Comparison of ENCODE assay signal across 9 mouse cellular contexts in genomic region chr11:55405601-55406469, GRCm38 (mm10). TPM values are rescaled to one million over a fixed set of nuclear protein-coding genes. Genes with fewer than 3 reads are reported as not detected.
DNase-seq lines count a peak whose midpoint lies in the region; ATAC-seq and TF ChIP-seq lines count a peak whose summit lies in the region.
"Had no signal": no experiment of that assay in that cellular context is flagged by ENCODE, and none has a peak within 500 bp of the region (broad histone marks: within the 10 kb centered on the region; RNA-seq: fewer than 3 reads in every experiment).

No protein-coding gene starts in this region.

- 51% methylated on average over 8 of the region's 8 CpGs for WGBS in intestine, embryonic 15.5 days
- 49% methylated on average over 8 of the region's 8 CpGs for WGBS in lung, embryonic 15.5 days
- 79% methylated on average over 8 of the region's 8 CpGs for WGBS in thymus, adult 2 months

- H3K27ac ChIP-seq in cortical plate, adult 2 months (ENCODE audit: insufficient read depth, low read length): peak overlapping the region; percentile 68
- peak overlapping the region; percentile 24; the same call in 1 of the 2 replicates for H3K27ac ChIP-seq in intestine, embryonic 15.5 days
- H3K27ac ChIP-seq in lung, embryonic 15.5 days: peak overlapping the region; percentile 68
- no peak overlapping the region for H3K27ac ChIP-seq in thymus, adult 2 months (ENCODE audit: control insufficient read depth, insufficient read depth, low read length)

- no peak for TF ChIP-seq CTCF in cortical plate, adult 2 months (IDR thresholded peaks at IDR 0.05; ENCODE audit: extremely low read depth, insufficient read depth, low read length)
- no peak for TF ChIP-seq CTCF in thymus, adult 2 months (IDR thresholded peaks at IDR 0.05; ENCODE audit: borderline replicate concordance, control insufficient read depth, extremely low read depth, insufficient read depth, low read length, poor library complexity)

- H3K9ac ChIP-seq in intestine, embryonic 15.5 days: no peak overlapping the region
- H3K9ac ChIP-seq in lung, embryonic 15.5 days: no peak overlapping the region

- no peak for TF ChIP-seq POLR2A in cortical plate, adult 2 months (IDR thresholded peaks at IDR 0.05; ENCODE audit: extremely low read depth, insufficient read depth, low read length)
- no peak for TF ChIP-seq POLR2A in thymus, adult 2 months (IDR thresholded peaks at IDR 0.05; ENCODE audit: control insufficient read depth, extremely low read depth, insufficient read depth, low read length, poor library complexity)

- peak; percentile 39 for ATAC-seq in intestine, embryonic 15.5 days
- peak; percentile 85 for ATAC-seq in lung, embryonic 15.5 days (ENCODE audit: borderline replicate concordance, extremely low read depth, low FRiP score, low TSS enrichment)

- H3K27me3 ChIP-seq in intestine, embryonic 15.5 days (replicated peaks): no peaks in the 10 kb centered on the region
- H3K27me3 ChIP-seq in lung, embryonic 15.5 days: no peaks in the 10 kb centered on the region
- no peaks in the 10 kb centered on the region for H3K27me3 ChIP-seq in thymus, adult 2 months (ENCODE audit: control insufficient read depth, insufficient read depth, low read length)

- no peak overlapping the region for H3K4me2 ChIP-seq in intestine, embryonic 15.5 days (replicated peaks)
- no peak overlapping the region for H3K4me2 ChIP-seq in lung, embryonic 15.5 days

- no peaks in the 10 kb centered on the region for H3K9me3 ChIP-seq in intestine, embryonic 15.5 days
- no peaks in the 10 kb centered on the region for H3K9me3 ChIP-seq in lung, embryonic 15.5 days

- no peak overlapping the region for H3K4me3 ChIP-seq in cortical plate, adult 2 months (ENCODE audit: insufficient read depth, low read length)
- H3K4me3 ChIP-seq in intestine, embryonic 15.5 days (replicated peaks): no peak overlapping the region
- no peak overlapping the region for H3K4me3 ChIP-seq in lung, embryonic 15.5 days
- no peak overlapping the region for H3K4me3 ChIP-seq in thymus, adult 2 months (ENCODE audit: control insufficient read depth, insufficient read depth, low read length)
- H3K4me3 ChIP-seq: erythroblast, embryonic 14.5 days had no signal

- DNase-seq in gastrocnemius, postnatal 25 days: peak; percentile 48
- DNase-seq in gastrocnemius, adult 8-10 months (ENCODE audit: low spot score in 2 of 2): no peak
- no peak for DNase-seq in cerebellum, postnatal 36 days
- DNase-seq in thymus, postnatal 0 days (ENCODE audit: low spot score): no peak
- DNase-seq in thymus, adult 2 months: no peak

- peaks cover 32% of the 10 kb centered on the region; the same call in 1 of the 2 replicates for H3K36me3 ChIP-seq in intestine, embryonic 15.5 days
- H3K36me3 ChIP-seq in lung, embryonic 15.5 days: peaks cover 92% of the 10 kb centered on the region
- no peaks in the 10 kb centered on the region for H3K36me3 ChIP-seq in thymus, adult 2 months (ENCODE audit: control insufficient read depth, insufficient read depth, low read length)

- H3K4me1 ChIP-seq in cortical plate, adult 2 months (ENCODE audit: control insufficient read depth, insufficient read depth, low read length): no peaks in the 10 kb centered on the region
- H3K4me1 ChIP-seq in intestine, embryonic 15.5 days (replicated peaks): 0 out of 2 replicates have a peak, but pooled peaks cover 2% of the 10 kb centered on the region
- H3K4me1 ChIP-seq in lung, embryonic 15.5 days: peaks cover 19% of the 10 kb centered on the region; the same call in 1 of the 2 replicates
- no peaks in the 10 kb centered on the region for H3K4me1 ChIP-seq in thymus, adult 2 months (replicated peaks; ENCODE audit: control insufficient read depth, insufficient read depth, low read length)

RNA-seq across cellular contexts. Expression of gene Sparc, which starts 17.1 kb away (rescaled TPM):
- total RNA-seq in gastrocnemius, postnatal 25 days (2021): 1,000 to 10,000 TPM in 1 of 2 experiments, 100 to 1,000 TPM in 1; 811 to 1,001 TPM
- 100 to 1,000 TPM in 3 of 4 experiments, 10 to 100 TPM in 1; 94.4 to 242 (median 133) TPM for total RNA-seq in gastrocnemius, adult 8-10 months (2022)
- polyA plus RNA-seq in cortical plate, adult 2 months (2012; rRNA removed): 351 and 357 TPM in 2 replicates
- 1,532 and 1,545 TPM in 2 replicates for polyA plus RNA-seq in intestine, embryonic 15.5 days (2015; fragmentation: Nextera tagmentation; extraction: Ambion mirVana)
- 1,944 and 2,059 TPM in 2 replicates for polyA plus RNA-seq in lung, embryonic 15.5 days (2015; fragmentation: Nextera tagmentation; extraction: Ambion mirVana)
- polyA plus RNA-seq in thymus, postnatal 0 days (2015; fragmentation: Nextera tagmentation; extraction: Ambion mirVana): 297 TPM in 2 replicates
- 177 and 230 TPM in 2 replicates for polyA plus RNA-seq in thymus, adult 2 months (2012; rRNA removed)

RNA-seq across cellular contexts. Expression of gene Atox1, which starts 55.2 kb away (rescaled TPM):
- 10 to 100 TPM; 51.8 to 60.6 TPM for total RNA-seq in gastrocnemius, postnatal 25 days (2021)
- 10 to 100 TPM; 42.0 to 46.5 (median 45.9) TPM for total RNA-seq in gastrocnemius, adult 8-10 months (2022)
- polyA plus RNA-seq in cortical plate, adult 2 months (2012; rRNA removed): 194 and 219 TPM in 2 replicates
- 370 and 402 TPM in 2 replicates for polyA plus RNA-seq in intestine, embryonic 15.5 days (2015; fragmentation: Nextera tagmentation; extraction: Ambion mirVana)
- 531 and 546 TPM in 2 replicates for polyA plus RNA-seq in lung, embryonic 15.5 days (2015; fragmentation: Nextera tagmentation; extraction: Ambion mirVana)
- 449 and 452 TPM in 2 replicates for polyA plus RNA-seq in thymus, postnatal 0 days (2015; fragmentation: Nextera tagmentation; extraction: Ambion mirVana)
- 383 and 432 TPM in 2 replicates for polyA plus RNA-seq in thymus, adult 2 months (2012; rRNA removed)
